Mouse (Mus musculus) olfactory bulb, adult 2 months (tissue): ENCODE data around the gene Uqcc2. TPM values are rescaled to one million over a fixed set of nuclear protein-coding genes. Genes with fewer than 3 reads are reported as not detected.

Experiments used
- H3K27ac ChIP-seq: fragments of 200-500 bp; 2 replicates; pipeline ENCODE4 v1.5.1; 2012; ENCODE audit warnings: low read depth, low read length; ENCODE audit not compliant: insufficient read depth
- H3K4me1 ChIP-seq: fragments of 200-500 bp; 2 replicates; pipeline ENCODE4 v1.6.1; 2012; ENCODE audit warnings: low read length; ENCODE audit not compliant: control insufficient read depth, insufficient read depth
- H3K4me3 ChIP-seq: fragments of 200-500 bp; 2 replicates; pipeline ENCODE4 v1.5.1; 2012; ENCODE audit warnings: mild to moderate bottlenecking, low read depth, low read length, moderate library complexity; ENCODE audit not compliant: insufficient read depth
- CTCF ChIP-seq: fragments of 200-500 bp; IDR thresholded peaks from 2 replicates; pipeline ENCODE4 v1.5.1; 2012; ENCODE audit warnings: low read depth, mild to moderate bottlenecking, low read length, moderate library complexity; ENCODE audit not compliant: insufficient read depth
- POLR2A ChIP-seq: fragments of 200-500 bp; IDR thresholded peaks from 2 replicates; pipeline ENCODE4 v1.6.1; 2012; ENCODE audit warnings: mild to moderate bottlenecking, low read depth, low read length, moderate library complexity; ENCODE audit not compliant: insufficient read depth
- WGBS: fragments of 180-500 bp; shearing (Covaris S2); methylation state at CpG from one replicate; pipeline ENCODE4 v1.1.7; 2018; 5-methylcytosine and 5-hydroxymethylcytosine counted together
- polyA plus RNA-seq: library from polyadenylated mRNA; stranded (reverse); fragments of >200 nt; gene quantifications from 2 replicates; pipeline ENCODE4 v1.2.4, GENCODE M21; 2012; ENCODE audit warnings: low replicate concordance; ENCODE audit not compliant: missing spikeins, insufficient read depth, insufficient read length

Uqcc2 gene
- polyA plus RNA-seq, 1 experiment: not detected

DNA sequence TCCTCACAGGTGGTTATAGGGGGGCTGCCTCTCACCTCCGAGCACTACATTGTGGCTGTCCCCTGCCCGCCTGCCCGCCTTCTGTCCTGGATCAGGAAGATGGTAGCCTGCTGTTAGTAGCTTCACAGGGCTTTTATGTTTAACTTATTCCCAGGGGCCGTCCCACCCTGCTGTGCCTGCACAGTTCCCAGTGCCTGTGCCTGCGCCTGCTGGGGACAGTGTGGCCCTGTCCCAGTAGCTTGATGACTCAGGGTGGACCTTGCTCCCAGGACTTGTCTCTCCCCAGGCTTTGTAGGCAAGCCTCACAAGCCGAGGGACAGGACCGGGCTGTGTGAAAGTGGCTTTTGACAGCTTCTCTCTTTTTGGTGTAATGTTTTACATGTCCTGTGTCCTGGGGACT is 11.9 kb downstream of the Uqcc2 start:
- WGBS: 89% methylated on average over 7 of the region's 7 CpGs
- no peak overlapping the region for H3K4me3 ChIP-seq
- TF ChIP-seq CTCF: no peak
- no peak for TF ChIP-seq POLR2A
- H3K4me1 ChIP-seq: peaks cover 48% of the 10 kb centered on the region
- H3K27ac ChIP-seq: no peak overlapping the region

DNA sequence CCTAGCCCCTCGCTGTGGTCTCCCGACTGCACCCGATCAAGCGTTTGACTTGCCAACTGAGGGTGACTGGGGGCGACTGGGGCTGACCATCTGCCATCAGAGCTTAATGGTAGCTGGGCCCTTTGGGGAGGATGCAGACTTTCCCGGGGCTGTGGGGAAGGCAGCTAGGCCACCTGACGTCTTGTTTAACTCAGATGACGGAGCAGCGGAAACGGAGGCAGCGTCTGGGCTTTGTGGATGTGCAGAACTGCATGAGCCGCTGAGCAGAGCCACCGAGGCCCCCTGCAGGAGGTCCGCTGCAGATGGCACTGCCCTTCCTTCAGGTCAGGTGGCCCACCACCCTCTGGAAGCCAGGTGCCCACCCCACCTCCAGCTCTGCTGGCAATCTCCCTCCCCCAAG is 12.4 kb downstream of the Uqcc2 start:
- TF ChIP-seq CTCF (no peak), POLR2A (no peak)
- WGBS: 51% methylated on average over 14 of the region's 14 CpGs
- no peak overlapping the region for H3K4me3 ChIP-seq
- peak overlapping the region; percentile 8; the same call in 1 of the 2 replicates for H3K27ac ChIP-seq
- peaks cover 44% of the 10 kb centered on the region for H3K4me1 ChIP-seq

DNA sequence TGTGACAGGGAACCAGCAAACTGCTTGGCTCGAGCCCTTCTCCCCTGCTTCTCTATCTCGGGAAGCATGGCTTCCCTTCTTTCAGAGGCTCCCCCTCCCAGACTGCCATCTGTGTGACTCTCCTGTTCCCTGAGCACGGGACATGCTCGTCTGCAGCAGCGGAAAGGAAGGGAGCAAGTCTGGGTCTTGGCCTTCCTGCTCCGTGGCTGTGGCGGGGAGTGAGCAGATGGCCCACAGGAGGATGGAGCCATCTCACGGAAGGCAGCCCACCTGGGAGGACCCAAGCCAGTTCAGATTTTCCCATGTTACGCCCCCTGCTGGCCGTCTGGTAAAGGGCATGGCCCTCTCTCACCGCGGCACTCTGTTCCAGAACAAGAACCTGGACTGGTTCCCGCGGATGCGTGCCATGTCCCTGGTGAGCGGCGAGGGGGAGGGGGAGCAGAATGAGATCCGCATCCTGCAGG is 13.1 kb downstream of the Uqcc2 start:
- 10% methylated on average over 18 of the region's 18 CpGs for WGBS
- Histone ChIP-seq H3K27ac (0 out of 2 replicates have a peak overlapping the region, but pooled peaks have one; percentile 8), H3K4me3 (no peak overlapping the region), H3K4me1 (peaks cover 38% of the 10 kb centered on the region)
- TF ChIP-seq POLR2A (no peak), CTCF (peak; percentile 76)

DNA sequence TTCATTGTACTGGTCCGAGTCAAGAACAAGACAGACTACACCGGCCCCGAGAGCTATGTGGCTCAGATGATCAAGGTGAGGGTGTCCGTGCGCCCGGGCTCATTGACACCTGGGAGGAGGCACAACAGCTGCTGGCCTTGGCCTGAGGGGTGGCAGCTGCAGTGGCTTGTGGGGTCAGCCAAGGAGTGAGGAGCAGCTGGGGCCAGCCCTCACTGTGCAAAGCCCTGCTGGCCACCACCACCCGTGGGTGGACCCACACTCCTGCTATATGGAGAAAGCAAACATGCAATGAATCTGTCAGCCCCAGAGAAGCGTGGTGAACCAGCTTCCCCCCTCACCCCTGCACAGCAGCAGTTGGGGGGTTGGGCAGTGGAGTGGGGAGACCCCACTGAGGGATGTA is 13.8 kb downstream of the Uqcc2 start:
- Histone ChIP-seq H3K4me3 (no peak overlapping the region), H3K27ac (no peak overlapping the region), H3K4me1 (peaks cover 32% of the 10 kb centered on the region)
- WGBS: 67% methylated on average over 8 of the region's 8 CpGs
- TF ChIP-seq CTCF (no peak), POLR2A (no peak)

DNA sequence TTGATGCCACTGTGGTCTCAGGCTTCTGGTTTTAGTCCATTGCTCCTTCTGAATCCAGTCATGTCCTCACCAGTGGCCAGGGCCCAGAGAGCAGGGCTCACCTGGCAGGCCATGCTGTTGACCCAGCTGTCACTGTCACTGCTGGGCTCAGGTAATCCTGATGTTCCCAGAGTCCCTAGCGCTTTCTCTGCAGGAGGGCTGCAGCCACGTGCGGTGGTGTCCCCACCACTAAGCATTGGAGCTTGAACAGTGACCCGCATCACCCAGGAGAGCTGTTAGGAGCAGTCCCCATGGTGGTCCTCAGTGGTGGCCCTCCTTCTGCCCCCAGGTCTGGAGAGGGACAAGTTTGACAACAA is 14.2 kb downstream of the Uqcc2 start:
- TF ChIP-seq CTCF (no peak), POLR2A (no peak)
- Histone ChIP-seq H3K27ac (no peak overlapping the region), H3K4me3 (no peak overlapping the region), H3K4me1 (peaks cover 31% of the 10 kb centered on the region)
- WGBS: 91% methylated on average over 4 of the region's 4 CpGs

DNA sequence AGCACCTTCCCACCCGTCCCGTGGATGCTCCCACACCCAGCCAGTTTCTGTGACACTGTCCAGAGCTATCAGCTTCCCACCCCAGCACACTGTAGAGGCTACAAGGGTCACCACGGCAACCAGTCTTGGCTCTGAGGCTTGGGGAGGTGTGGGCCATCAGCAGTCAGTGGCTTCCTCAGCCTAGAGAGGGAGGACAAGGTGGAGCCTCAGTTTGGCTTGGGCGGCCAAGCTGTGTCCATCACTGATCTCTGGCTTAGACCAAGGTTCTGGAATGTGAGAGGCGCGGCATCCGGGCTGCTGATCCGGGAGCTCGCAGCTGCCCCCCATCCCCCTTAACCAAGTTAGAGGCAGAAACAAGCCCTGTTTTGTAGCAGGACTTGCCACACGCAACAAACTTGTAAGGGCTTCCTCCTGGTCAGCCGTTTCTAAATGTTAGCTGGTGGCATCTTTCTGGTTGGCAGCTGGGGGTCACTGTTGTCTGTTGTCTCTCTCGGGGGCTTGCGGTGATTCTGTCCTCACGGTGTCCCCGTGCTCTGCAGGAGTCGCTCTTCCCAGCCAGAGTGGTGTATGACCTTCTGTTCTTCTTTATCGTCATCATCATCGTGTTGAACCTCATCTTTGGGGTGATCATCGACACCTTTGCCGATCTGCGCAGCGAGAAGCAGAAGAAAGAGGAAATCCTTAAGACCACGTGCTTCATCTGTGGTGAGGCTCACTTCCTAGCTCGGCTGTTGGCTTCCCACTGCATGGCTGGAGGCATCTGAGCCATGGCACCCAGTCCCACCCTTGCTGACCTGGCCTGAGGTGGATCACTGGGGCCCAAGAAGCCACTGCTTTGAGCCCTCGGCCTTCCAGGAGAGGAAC is 14.8 kb downstream of the Uqcc2 start:
- peaks cover 29% of the 10 kb centered on the region for H3K4me1 ChIP-seq
- no peak overlapping the region for H3K4me3 ChIP-seq
- WGBS: 87% methylated on average over 25 of the region's 25 CpGs
- no peak for TF ChIP-seq POLR2A
- no peak for TF ChIP-seq CTCF
- no peak overlapping the region for H3K27ac ChIP-seq

DNA sequence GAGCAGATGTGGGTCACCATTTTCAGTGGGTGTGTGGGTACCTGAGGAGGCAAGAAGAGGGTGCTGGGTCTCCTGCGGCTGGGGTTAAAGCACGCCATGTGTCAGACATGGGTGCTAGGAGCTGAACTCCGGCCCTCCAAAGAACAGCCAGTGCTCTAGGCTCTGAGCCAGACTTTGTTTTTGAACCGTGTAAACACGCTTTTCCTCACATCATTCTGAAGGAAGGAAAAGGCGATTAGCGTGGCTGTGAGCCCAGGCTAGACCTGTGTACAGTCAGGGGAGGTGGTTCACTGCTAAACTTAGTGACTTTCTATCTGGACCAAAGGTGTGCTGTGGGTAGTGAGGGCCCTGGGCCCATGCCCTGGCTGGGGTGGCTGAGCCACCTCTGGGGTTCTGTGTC is 23.6 kb downstream of the Uqcc2 start:
- no peak for TF ChIP-seq CTCF
- no peak for TF ChIP-seq POLR2A
- Histone ChIP-seq H3K4me3 (no peak overlapping the region), H3K4me1 (no peaks in the 10 kb centered on the region), H3K27ac (no peak overlapping the region)
- 75% methylated on average over 7 of the region's 7 CpGs for WGBS

DNA sequence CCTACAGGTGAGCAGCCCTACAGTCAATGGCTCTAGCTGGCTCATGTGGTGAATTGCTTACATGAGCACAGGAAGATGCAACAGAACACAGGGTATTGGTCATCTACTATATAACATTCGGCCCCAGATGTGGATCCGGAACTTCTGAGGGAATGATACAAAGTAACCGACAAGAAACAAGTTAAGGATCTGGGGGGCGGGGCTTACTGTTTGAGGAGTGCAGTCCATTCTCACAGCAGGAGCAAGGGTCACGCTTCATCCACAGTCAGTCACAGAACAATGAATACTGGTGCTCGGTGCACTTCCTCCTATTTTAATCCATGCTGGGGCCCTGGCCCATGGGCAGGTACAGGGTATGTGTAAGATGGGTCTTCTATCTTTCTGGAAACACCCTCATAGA is 25.8 kb downstream of the Uqcc2 start:
- peaks cover 5% of the 10 kb centered on the region for H3K4me1 ChIP-seq
- 77% methylated on average over 6 of the region's 6 CpGs for WGBS
- no peak overlapping the region for H3K27ac ChIP-seq
- no peak overlapping the region for H3K4me3 ChIP-seq
- no peak for TF ChIP-seq POLR2A
- TF ChIP-seq CTCF: no peak

DNA sequence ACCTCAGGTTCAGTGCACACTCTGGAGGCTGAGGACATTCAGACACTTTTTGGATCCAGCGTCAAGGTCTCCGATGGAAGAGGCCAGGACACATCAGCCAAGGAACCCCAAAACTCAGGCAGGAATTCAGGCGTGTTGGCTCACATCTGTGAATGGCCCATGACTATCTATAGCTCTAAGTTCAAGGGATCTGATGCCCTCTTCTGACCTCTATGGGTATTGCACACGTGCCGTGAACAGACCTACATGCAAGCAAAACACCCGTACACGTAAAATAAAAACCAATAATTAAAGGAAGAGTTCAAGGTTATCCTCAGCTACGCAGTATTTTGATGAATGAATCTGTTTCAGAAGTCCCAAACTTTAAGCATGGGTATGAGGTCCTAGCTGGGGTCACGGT is 27.0 kb downstream of the Uqcc2 start:
- no peak for TF ChIP-seq POLR2A
- no peak for TF ChIP-seq CTCF
- H3K4me3 ChIP-seq: no peak overlapping the region
- peaks cover 15% of the 10 kb centered on the region for H3K4me1 ChIP-seq
- H3K27ac ChIP-seq: no peak overlapping the region
- WGBS: 87% methylated on average over 9 of the region's 9 CpGs

DNA sequence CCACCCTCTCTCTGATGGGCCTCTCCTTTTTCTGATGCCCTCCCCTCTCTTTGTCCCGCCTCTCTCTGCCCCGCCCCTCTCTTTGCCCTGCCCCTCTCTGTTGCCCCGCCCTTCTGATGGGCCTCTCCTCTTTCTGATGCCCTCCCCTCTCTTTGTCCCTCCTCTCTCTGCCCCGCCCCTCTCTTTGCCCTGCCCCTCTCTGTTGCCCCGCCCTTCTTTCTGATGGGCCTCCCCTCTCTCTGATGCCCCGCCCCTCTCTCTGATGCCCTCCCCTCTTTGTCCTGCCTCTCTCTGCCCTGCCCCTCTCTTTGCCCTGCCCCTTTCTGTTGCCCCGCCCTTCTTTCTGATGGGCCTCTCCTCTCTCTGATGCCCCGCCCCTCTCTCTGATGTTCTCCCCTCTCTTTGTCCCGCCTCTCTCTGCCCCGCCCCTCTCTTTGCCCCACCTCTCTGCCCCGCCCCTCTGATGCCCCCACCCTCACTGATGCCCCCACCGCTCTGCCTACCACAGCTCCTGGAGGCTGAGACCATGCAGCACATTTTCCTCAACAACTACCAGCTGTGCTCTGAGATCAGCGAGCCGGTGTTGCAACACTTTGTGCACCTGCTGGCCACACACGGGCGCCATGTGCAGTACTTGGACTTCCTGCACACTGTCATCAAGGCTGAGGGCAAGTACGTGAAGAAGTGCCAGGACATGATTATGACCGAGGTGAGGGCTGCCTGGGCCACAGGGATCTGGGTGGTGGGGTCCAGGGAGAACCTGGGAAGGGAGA is 27.8 kb downstream of the Uqcc2 start:
- Histone ChIP-seq H3K4me1 (peaks cover 22% of the 10 kb centered on the region), H3K4me3 (no peak overlapping the region), H3K27ac (no peak overlapping the region)
- TF ChIP-seq CTCF (no peak), POLR2A (no peak)
- 79% methylated on average over 14 of the region's 18 CpGs for WGBS
